Mouse (Mus musculus) erythroblast, embryonic 14.5 days (primary cell): ENCODE results near the gene Chd1l.

Experiments used
- GATA1 ChIP-seq: IDR thresholded peaks from 2 replicates; pipeline ENCODE4 v1.6.1; 2012; ENCODE audit warnings: low read length, inconsistent platforms, mixed read lengths
- TAL1 ChIP-seq: IDR thresholded peaks from 3 replicates; pipeline ENCODE4 v1.6.1; 2012; ENCODE audit warnings: low read length, inconsistent platforms, mixed read lengths

- TF ChIP-seq TAL1 (no peak), GATA1 (no peak)
Observed at GRCm38 (mm10) chr3:97609201-97609844, 680 bp downstream of the Chd1l start.
